Mouse (Mus musculus): ENCODE measurements at regions not wholly inside any gene's neighbourhood (a gene's known extent, or its start where the extent isn't known, plus 50 kb on each side); places are given as distances from the start of the nearest gene placed in this dataset.

- H3K4me2 ChIP-seq (ENCODE audit: low read depth): no peak overlapping the region
- no peaks in the 10 kb centered on the region for H3K4me1 ChIP-seq (ENCODE audit: insufficient read depth)
- no peak for TF ChIP-seq CTCF (IDR thresholded peaks at IDR 0.05; ENCODE audit: low read depth)
- WGBS: 87% methylated on average over 2 of the region's 2 CpGs
- no peak for ATAC-seq
- no peak overlapping the region for H3K9ac ChIP-seq
- no peaks in the 10 kb centered on the region for H3K27me3 ChIP-seq (ENCODE audit: insufficient read depth, low read length)
- no peaks in the 10 kb centered on the region for H3K36me3 ChIP-seq (ENCODE audit: insufficient read depth)
- no peak for DNase-seq
- H3K9me3 ChIP-seq (ENCODE audit: low read length): no peaks in the 10 kb centered on the region
- H3K27ac ChIP-seq (ENCODE audit: low read depth, low read length): no peak overlapping the region
- no peak overlapping the region for H3K4me3 ChIP-seq (ENCODE audit: low read depth, low read length)
These were observed 106.3 kb downstream of the Cysltr2 start for GRCm38 (mm10) chr14:72942571-72942970.

- Histone ChIP-seq H3K4me3 (ENCODE audit: low read depth, low read length) (no peak overlapping the region), H3K27ac (ENCODE audit: low read depth, low read length) (no peak overlapping the region), H3K27me3 (ENCODE audit: insufficient read depth, low read length) (no peaks in the 10 kb centered on the region), H3K4me2 (ENCODE audit: low read depth) (no peak overlapping the region), H3K9me3 (ENCODE audit: low read length) (no peaks in the 10 kb centered on the region), H3K9ac (no peak overlapping the region), H3K36me3 (ENCODE audit: insufficient read depth) (no peaks in the 10 kb centered on the region), H3K4me1 (ENCODE audit: insufficient read depth) (no peaks in the 10 kb centered on the region)
- ATAC-seq (no peak), DNase-seq (no peak)
- no peak for TF ChIP-seq CTCF (IDR thresholded peaks at IDR 0.05; ENCODE audit: low read depth)
These were observed 109.9 kb downstream of the Cysltr2 start for GRCm38 (mm10) chr14:72939067-72939393.

- H3K4me1 ChIP-seq (ENCODE audit: insufficient read depth): no peaks in the 10 kb centered on the region
- H3K9ac ChIP-seq: no peak overlapping the region
- no peak for ATAC-seq
These were observed 110.4 kb downstream of the Cysltr2 start for GRCm38 (mm10) chr14:72938382-72939066.

GRCm38 (mm10) chr14:72933598-72933997 is 115.3 kb downstream of the Cysltr2 start:
- ATAC-seq (no peak), DNase-seq (no peak)
- H3K4me3 ChIP-seq (ENCODE audit: low read depth, low read length): no peak overlapping the region
- no peaks in the 10 kb centered on the region for H3K9me3 ChIP-seq (ENCODE audit: low read length)
- H3K9ac ChIP-seq: no peak overlapping the region
- H3K27me3 ChIP-seq (ENCODE audit: insufficient read depth, low read length): no peaks in the 10 kb centered on the region
- H3K36me3 ChIP-seq (ENCODE audit: insufficient read depth): no peaks in the 10 kb centered on the region
- H3K4me1 ChIP-seq (ENCODE audit: insufficient read depth): no peaks in the 10 kb centered on the region
- H3K4me2 ChIP-seq (ENCODE audit: low read depth): no peak overlapping the region
- TF ChIP-seq CTCF (IDR thresholded peaks at IDR 0.05; ENCODE audit: low read depth): no peak
- no peak overlapping the region for H3K27ac ChIP-seq (ENCODE audit: low read depth, low read length)

More at GRCm38 (mm10) chr14:72938382-72939066, 110.4 kb downstream of the Cysltr2 start:
- Histone ChIP-seq H3K9me3 (ENCODE audit: low read length) (no peaks in the 10 kb centered on the region), H3K4me2 (ENCODE audit: low read depth) (no peak overlapping the region), H3K4me3 (ENCODE audit: low read depth, low read length) (no peak overlapping the region), H3K27me3 (ENCODE audit: insufficient read depth, low read length) (no peaks in the 10 kb centered on the region), H3K36me3 (ENCODE audit: insufficient read depth) (no peaks in the 10 kb centered on the region), H3K27ac (ENCODE audit: low read depth, low read length) (no peak overlapping the region)
- DNase-seq: no peak
- TF ChIP-seq CTCF (IDR thresholded peaks at IDR 0.05; ENCODE audit: low read depth): no peak

GRCm38 (mm10) chr14:72932296-72932695 is 116.6 kb downstream of the Cysltr2 start:
- no peak overlapping the region for H3K4me2 ChIP-seq (ENCODE audit: low read depth)
- H3K4me3 ChIP-seq (ENCODE audit: low read depth, low read length): no peak overlapping the region
- no peak overlapping the region for H3K27ac ChIP-seq (ENCODE audit: low read depth, low read length)
- H3K9me3 ChIP-seq (ENCODE audit: low read length): no peaks in the 10 kb centered on the region
- no peaks in the 10 kb centered on the region for H3K27me3 ChIP-seq (ENCODE audit: insufficient read depth, low read length)
- no peak for TF ChIP-seq CTCF (IDR thresholded peaks at IDR 0.05; ENCODE audit: low read depth)
- WGBS: 76% methylated on average over 9 of the region's 9 CpGs
- ATAC-seq (no peak), DNase-seq (no peak)
- H3K9ac ChIP-seq: no peak overlapping the region
- no peaks in the 10 kb centered on the region for H3K36me3 ChIP-seq (ENCODE audit: insufficient read depth)
- no peaks in the 10 kb centered on the region for H3K4me1 ChIP-seq (ENCODE audit: insufficient read depth)

GRCm38 (mm10) chr14:72901171-72901926 is 147.6 kb downstream of the Cysltr2 start:
- no peak for TF ChIP-seq CTCF (IDR thresholded peaks at IDR 0.05; ENCODE audit: low read depth)
- H3K9ac ChIP-seq: no peak overlapping the region
- no peaks in the 10 kb centered on the region for H3K36me3 ChIP-seq (ENCODE audit: insufficient read depth)
- no peak for ATAC-seq
- H3K4me3 ChIP-seq (ENCODE audit: low read depth, low read length): no peak overlapping the region
- H3K27ac ChIP-seq (ENCODE audit: low read depth, low read length): no peak overlapping the region
- H3K9me3 ChIP-seq (ENCODE audit: low read length): no peaks in the 10 kb centered on the region
- H3K27me3 ChIP-seq (ENCODE audit: insufficient read depth, low read length): no peaks in the 10 kb centered on the region
- no peaks in the 10 kb centered on the region for H3K4me1 ChIP-seq (ENCODE audit: insufficient read depth)
- no peak overlapping the region for H3K4me2 ChIP-seq (ENCODE audit: low read depth)
- no peak for DNase-seq
- 92% methylated on average over 11 of the region's 11 CpGs for WGBS

GRCm38 (mm10) chr14:72899630-72900029 is 149.3 kb downstream of the Cysltr2 start:
- Histone ChIP-seq H3K4me2 (ENCODE audit: low read depth) (no peak overlapping the region), H3K27ac (ENCODE audit: low read depth, low read length) (no peak overlapping the region), H3K9me3 (ENCODE audit: low read length) (no peaks in the 10 kb centered on the region), H3K27me3 (ENCODE audit: insufficient read depth, low read length) (no peaks in the 10 kb centered on the region), H3K4me1 (ENCODE audit: insufficient read depth) (no peaks in the 10 kb centered on the region), H3K36me3 (ENCODE audit: insufficient read depth) (no peaks in the 10 kb centered on the region), H3K9ac (no peak overlapping the region), H3K4me3 (ENCODE audit: low read depth, low read length) (no peak overlapping the region)
- ATAC-seq (no peak), DNase-seq (no peak)
- TF ChIP-seq CTCF (IDR thresholded peaks at IDR 0.05; ENCODE audit: low read depth): no peak
- 97% methylated on average over 4 of the region's 4 CpGs for WGBS
